Mouse (Mus musculus) heart, embryonic 13.5 days (tissue): ENCODE measurements around the gene Disp3. TPM values are rescaled to one million over a fixed set of nuclear protein-coding genes. Genes with fewer than 3 reads are reported as not detected.

Experiments
- ATAC-seq: fragments of 200-750 bp; cut with Nextera tagmentation; 2 replicates; pipeline ENCODE4 v1.8.0; 2017; ENCODE audit warnings: moderate TSS enrichment; ENCODE audit not compliant: insufficient number of reproducible peaks, low FRiP score, low TSS enrichment; ENCODE audit errors: extremely low read depth
- H3K27ac ChIP-seq: fragments of 300-500 bp; sonication (generic); replicated peaks from 2 replicates; pipeline ENCODE4 v1.5.1; 2015; ENCODE audit warnings: moderate library complexity, mild to moderate bottlenecking, inconsistent platforms
- H3K27me3 ChIP-seq: fragments of 300-500 bp; sonication (generic); replicated peaks from 2 replicates; pipeline ENCODE4 v1.6.1; 2015; ENCODE audit warnings: mild to moderate bottlenecking, inconsistent platforms
- H3K36me3 ChIP-seq: fragments of 300-500 bp; sonication (generic); 2 replicates; pipeline ENCODE4 v1.6.1; 2015; ENCODE audit warnings: mild to moderate bottlenecking, inconsistent platforms
- H3K4me1 ChIP-seq: fragments of 300-500 bp; sonication (generic); 2 replicates; pipeline ENCODE4 v1.6.1; 2015; ENCODE audit warnings: inconsistent platforms
- H3K4me2 ChIP-seq: fragments of 300-500 bp; sonication (generic); 2 replicates; pipeline ENCODE4 v1.6.1; 2015; ENCODE audit warnings: inconsistent platforms, mild to moderate bottlenecking, moderate library complexity
- H3K4me3 ChIP-seq: fragments of 300-500 bp; sonication (generic); 2 replicates; pipeline ENCODE4 v1.5.1; 2015; ENCODE audit warnings: moderate library complexity, mild to moderate bottlenecking, inconsistent platforms
- H3K9ac ChIP-seq: fragments of 300-500 bp; sonication (generic); 2 replicates; pipeline ENCODE4 v1.6.1; 2015; ENCODE audit warnings: inconsistent platforms, mild to moderate bottlenecking, moderate library complexity
- H3K9me3 ChIP-seq: fragments of 300-500 bp; sonication (generic); 2 replicates; pipeline ENCODE4 v1.6.1; 2016; ENCODE audit warnings: inconsistent platforms
- WGBS: fragments of 180-500 bp; shearing (Covaris S2); methylation state at CpG from one replicate; pipeline ENCODE4 v1.1.7; 2015; ENCODE audit warnings: mixed read lengths; 5-methylcytosine and 5-hydroxymethylcytosine counted together
- polyA plus RNA-seq: library from polyadenylated mRNA; unstranded; fragments of >200 nt; fragmentation: Nextera tagmentation; extraction: Ambion mirVana; gene quantifications from 2 replicates; pipeline ENCODE4 v1.2.1, GENCODE M21; 2015

Disp3 gene
- polyA plus RNA-seq, 1 experiment from 2014 or later: 0.03 TPM

- WGBS: 70% methylated on average over 10 of the region's 10 CpGs
- H3K4me3 ChIP-seq: no peak overlapping the region
- H3K9me3 ChIP-seq: no peaks in the 10 kb centered on the region
- H3K27ac ChIP-seq: no peak overlapping the region
- peaks cover 8% of the 10 kb centered on the region; the same call in 1 of the 2 replicates for H3K4me1 ChIP-seq
- no peak for ATAC-seq
- H3K9ac ChIP-seq: no peak overlapping the region
- H3K36me3 ChIP-seq: no peaks in the 10 kb centered on the region
- peaks cover 41% of the 10 kb centered on the region for H3K27me3 ChIP-seq
- H3K4me2 ChIP-seq: no peak overlapping the region
Observed at GRCm38 (mm10) chr4:148314396-148314795, 26.6 kb upstream of the Disp3 start.

GRCm38 (mm10) chr4:148313601-148314000 lies 25.8 kb upstream of the Disp3 start:
- ATAC-seq: no peak
- H3K27me3 ChIP-seq: peaks cover 42% of the 10 kb centered on the region
- H3K9me3 ChIP-seq: no peaks in the 10 kb centered on the region
- no peak overlapping the region for H3K4me3 ChIP-seq
- H3K4me1 ChIP-seq: peaks cover 8% of the 10 kb centered on the region; the same call in 1 of the 2 replicates
- no peaks in the 10 kb centered on the region for H3K36me3 ChIP-seq
- H3K4me2 ChIP-seq: no peak overlapping the region
- H3K27ac ChIP-seq: no peak overlapping the region
- H3K9ac ChIP-seq: no peak overlapping the region
- WGBS: 12% methylated on average over 8 of the region's 8 CpGs

GRCm38 (mm10) chr4:148312296-148313116 lies 24.7 kb upstream of the Disp3 start:
- Histone ChIP-seq H3K4me3 (no peak overlapping the region), H3K4me1 (peaks cover 8% of the 10 kb centered on the region; the same call in 1 of the 2 replicates), H3K9ac (no peak overlapping the region), H3K36me3 (no peaks in the 10 kb centered on the region), H3K27me3 (peaks cover 38% of the 10 kb centered on the region), H3K4me2 (no peak overlapping the region), H3K27ac (no peak overlapping the region), H3K9me3 (no peaks in the 10 kb centered on the region)
- ATAC-seq: no peak
- WGBS: 58% methylated on average over 16 of the region's 16 CpGs

- WGBS: 73% methylated on average over 7 of the region's 7 CpGs
- H3K36me3 ChIP-seq: no peaks in the 10 kb centered on the region
- H3K4me3 ChIP-seq: no peak overlapping the region
Observed at GRCm38 (mm10) chr4:148310845-148311244, 23.1 kb upstream of the Disp3 start.

DNA sequence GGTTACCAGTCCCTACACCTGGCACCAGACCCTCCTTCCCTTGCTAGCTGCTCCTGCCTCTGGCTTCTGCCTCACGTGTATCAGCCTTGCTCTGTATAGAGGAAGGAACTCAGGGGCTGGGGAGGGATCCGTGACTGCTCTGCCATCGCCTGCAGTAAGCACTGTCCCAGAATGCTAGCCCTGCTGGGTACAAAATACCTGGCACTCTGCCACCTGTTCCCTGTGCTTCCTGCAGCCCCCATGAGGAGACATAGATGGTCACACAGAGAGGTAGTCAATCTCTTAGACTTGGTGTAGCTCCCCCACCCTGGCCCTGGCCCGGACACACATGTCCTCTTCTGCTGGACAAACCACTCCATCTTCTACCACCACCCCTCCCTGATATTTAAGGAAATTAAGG lies 22.4 kb upstream of the Disp3 start:
- Histone ChIP-seq H3K36me3 (no peaks in the 10 kb centered on the region), H3K9me3 (no peaks in the 10 kb centered on the region), H3K4me3 (no peak overlapping the region), H3K4me1 (peaks cover 10% of the 10 kb centered on the region; the same call in 1 of the 2 replicates), H3K9ac (no peak overlapping the region), H3K4me2 (no peak overlapping the region), H3K27ac (no peak overlapping the region), H3K27me3 (peaks cover 21% of the 10 kb centered on the region)
- 43% methylated on average over 4 of the region's 4 CpGs for WGBS
- ATAC-seq: no peak

More at GRCm38 (mm10) chr4:148310845-148311244, 23.1 kb upstream of the Disp3 start:
- no peak for ATAC-seq
- Histone ChIP-seq H3K4me2 (no peak overlapping the region), H3K27ac (no peak overlapping the region), H3K9me3 (no peaks in the 10 kb centered on the region), H3K27me3 (peaks cover 27% of the 10 kb centered on the region), H3K9ac (no peak overlapping the region), H3K4me1 (peaks cover 10% of the 10 kb centered on the region; the same call in 1 of the 2 replicates)

- Histone ChIP-seq H3K4me2 (no peak overlapping the region), H3K9ac (no peak overlapping the region), H3K4me1 (0 out of 2 replicates have a peak, but pooled peaks cover 3% of the 10 kb centered on the region), H3K36me3 (no peaks in the 10 kb centered on the region), H3K4me3 (no peak overlapping the region), H3K27me3 (peaks cover 7% of the 10 kb centered on the region), H3K27ac (no peak overlapping the region), H3K9me3 (no peaks in the 10 kb centered on the region)
- no peak for ATAC-seq
- 36% methylated on average over 16 of the region's 16 CpGs for WGBS
Observed at GRCm38 (mm10) chr4:148306406-148307083, 18.8 kb upstream of the Disp3 start.

DNA sequence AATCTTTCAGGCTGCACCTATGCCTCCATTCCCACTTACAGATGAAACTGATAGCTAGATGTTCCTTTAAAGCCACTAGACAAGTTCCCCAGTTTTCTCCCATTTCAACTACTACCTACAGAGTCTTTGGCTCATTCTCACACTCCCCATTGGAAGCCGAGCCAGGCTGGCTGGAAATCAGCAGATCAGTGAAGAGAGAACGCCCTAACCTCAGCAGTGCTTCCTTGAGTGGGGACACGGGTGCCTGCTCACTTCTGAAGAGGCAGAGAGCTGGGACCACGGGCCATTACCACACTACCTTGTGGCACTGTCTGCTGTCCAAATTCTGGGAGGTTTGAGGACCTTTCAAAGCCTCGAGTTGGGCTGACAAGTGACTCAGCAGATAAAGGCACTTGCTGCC lies 11.0 kb upstream of the Disp3 start:
- no peaks in the 10 kb centered on the region for H3K4me1 ChIP-seq
- H3K27me3 ChIP-seq: no peaks in the 10 kb centered on the region; the same call in 1 of the 2 replicates
- no peak for ATAC-seq
- H3K36me3 ChIP-seq: no peaks in the 10 kb centered on the region
- H3K4me2 ChIP-seq: no peak overlapping the region
- no peak overlapping the region for H3K9ac ChIP-seq
- no peak overlapping the region for H3K27ac ChIP-seq
- H3K4me3 ChIP-seq: no peak overlapping the region
- no peaks in the 10 kb centered on the region for H3K9me3 ChIP-seq
- WGBS: 45% methylated on average over 5 of the region's 5 CpGs

DNA sequence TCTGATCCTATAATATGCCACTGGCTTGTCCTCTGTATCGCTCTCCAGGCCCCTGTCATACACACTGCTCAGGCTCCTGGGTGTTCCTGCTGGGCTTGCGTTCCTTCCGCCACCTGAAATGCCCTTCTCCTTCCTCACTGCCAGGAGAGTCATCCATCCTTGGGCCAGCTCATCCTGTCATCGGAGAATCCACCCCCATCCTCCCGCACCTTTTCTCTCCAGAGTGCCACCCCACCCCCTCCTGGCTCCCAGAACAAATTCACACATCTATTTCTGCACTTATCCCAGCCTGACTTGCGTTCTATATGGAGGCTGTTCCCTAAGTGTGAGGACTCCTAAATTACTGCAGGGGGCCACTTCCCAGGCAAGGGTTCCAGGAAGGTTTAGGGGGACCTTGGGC lies 9.9 kb upstream of the Disp3 start:
- Histone ChIP-seq H3K9me3 (no peaks in the 10 kb centered on the region), H3K27ac (no peak overlapping the region), H3K27me3 (0 out of 2 replicates have a peak, but pooled peaks cover 6% of the 10 kb centered on the region), H3K4me2 (no peak overlapping the region), H3K4me3 (no peak overlapping the region), H3K36me3 (no peaks in the 10 kb centered on the region), H3K9ac (no peak overlapping the region), H3K4me1 (no peaks in the 10 kb centered on the region)
- WGBS: 66% methylated on average over 6 of the region's 6 CpGs
- ATAC-seq: no peak

DNA sequence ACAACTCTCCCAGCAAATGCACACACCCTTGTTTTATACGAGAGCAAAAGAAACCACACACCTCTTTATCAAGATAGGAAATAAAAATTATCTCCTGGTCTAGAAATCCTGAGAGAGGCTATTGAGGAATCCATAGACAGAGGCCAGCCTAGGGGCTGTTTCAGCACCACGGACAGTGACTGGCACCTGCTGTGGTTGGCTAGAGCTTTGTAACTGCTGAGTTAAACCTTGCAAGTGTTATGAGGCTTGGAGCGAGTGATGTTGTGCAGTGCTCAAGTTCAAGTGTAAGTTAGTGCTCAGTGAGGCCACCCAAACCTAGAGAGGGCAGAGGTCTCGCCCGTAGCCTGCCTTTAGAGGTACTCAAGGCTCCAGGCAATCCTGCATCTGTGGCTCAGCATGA lies 5.6 kb upstream of the Disp3 start:
- 14% methylated on average over 5 of the region's 5 CpGs for WGBS
- H3K27ac ChIP-seq: no peak overlapping the region
- ATAC-seq: no peak
- no peaks in the 10 kb centered on the region for H3K4me1 ChIP-seq
- H3K36me3 ChIP-seq: no peaks in the 10 kb centered on the region
- no peak overlapping the region for H3K4me3 ChIP-seq
- H3K4me2 ChIP-seq: no peak overlapping the region
- peaks cover 48% of the 10 kb centered on the region for H3K27me3 ChIP-seq
- no peaks in the 10 kb centered on the region for H3K9me3 ChIP-seq
- H3K9ac ChIP-seq: no peak overlapping the region

GRCm38 (mm10) chr4:148291849-148292248 lies 4.1 kb upstream of the Disp3 start:
- no peak overlapping the region for H3K4me3 ChIP-seq
- no peak for ATAC-seq
- peaks cover 63% of the 10 kb centered on the region for H3K27me3 ChIP-seq
- H3K36me3 ChIP-seq: no peaks in the 10 kb centered on the region
- 66% methylated on average over 10 of the region's 10 CpGs for WGBS
- H3K27ac ChIP-seq: no peak overlapping the region
- H3K4me1 ChIP-seq: peaks cover 8% of the 10 kb centered on the region
- H3K9me3 ChIP-seq: no peaks in the 10 kb centered on the region
- H3K9ac ChIP-seq: no peak overlapping the region
- H3K4me2 ChIP-seq: no peak overlapping the region

- ATAC-seq: no peak
- peaks cover 70% of the 10 kb centered on the region for H3K27me3 ChIP-seq
- no peak overlapping the region for H3K4me3 ChIP-seq
- no peaks in the 10 kb centered on the region for H3K36me3 ChIP-seq
- H3K9me3 ChIP-seq: no peaks in the 10 kb centered on the region
- H3K27ac ChIP-seq: no peak overlapping the region
- H3K4me1 ChIP-seq: peaks cover 8% of the 10 kb centered on the region
- H3K9ac ChIP-seq: no peak overlapping the region
- WGBS: 57% methylated on average over 2 of the region's 2 CpGs
- no peak overlapping the region for H3K4me2 ChIP-seq
Observed at GRCm38 (mm10) chr4:148291080-148291479, 3.3 kb upstream of the Disp3 start.
